Mouse (Mus musculus) layer of hippocampus, postnatal 14 days (tissue): ENCODE data around the gene Rinl. TPM values are rescaled to one million over a fixed set of nuclear protein-coding genes. Genes with fewer than 3 reads are reported as not detected.

ENCODE experiments used
- total RNA-seq, 2 experiments: library from RNA; stranded (reverse); gene quantifications; 2 replicates each; pipeline ENCODE4 v1.2.3; 2021

Gene Rinl
- total RNA-seq, 2 experiments from 2014 or later, result 2.9 to 3.3 TPM

Other genes starting within 250 kb of the Rinl start
- not detected for gene Sycn, start 248.1 kb upstream of the Rinl start, total RNA-seq
- gene Nccrp1, start 241.7 kb upstream of the Rinl start, total RNA-seq, result under 1 TPM; 0.33 to 0.62 TPM
- 10 to 100 TPM; 69.5 to 71.6 TPM for gene Samd4b, start 190.8 kb upstream of the Rinl start, total RNA-seq
- 10 to 100 TPM; 11.6 to 14.6 TPM for gene Pak4, start 190.8 kb upstream of the Rinl start, total RNA-seq
- gene Acp7, start 157.6 kb upstream of the Rinl start, total RNA-seq, result 1 to 10 TPM; 1.0 to 1.9 TPM
- gene Fbxo27, start 96.1 kb upstream of the Rinl start, total RNA-seq, result 10 to 100 TPM; 14.5 to 15.7 TPM
- gene Fbxo17, start 72.2 kb upstream of the Rinl start, total RNA-seq, result under 1 TPM; 0.88 to 0.97 TPM
- 10 to 100 TPM; 55.4 to 66.9 TPM for gene Mrps12, start 47.1 kb upstream of the Rinl start, total RNA-seq
- gene Sars2, start 47.0 kb upstream of the Rinl start, total RNA-seq, result 10 to 100 TPM; 14.4 to 15.0 TPM
- under 1 TPM in 1 of 2 experiments, not detected in 1; 0.41 TPM for gene Ccer2, start 32.8 kb upstream of the Rinl start, total RNA-seq
- gene Sirt2, start 22.2 kb upstream of the Rinl start, total RNA-seq, result 100 to 1,000 TPM; 325 to 336 TPM
- 10 to 100 TPM; 31.4 to 33.9 TPM for gene Nfkbib, start 21.5 kb upstream of the Rinl start, total RNA-seq
- gene Hnrnpl, start 19.6 kb downstream of the Rinl start, total RNA-seq, result 100 to 1,000 TPM; 379 to 416 TPM
- 10 to 100 TPM; 58.2 to 61.2 TPM for gene Ech1, start 36.2 kb downstream of the Rinl start, total RNA-seq
- gene Lgals4, start 44.9 kb downstream of the Rinl start, total RNA-seq, result 1 to 10 TPM; 3.9 to 4.2 TPM
- gene Lgals7, start 74.9 kb downstream of the Rinl start, total RNA-seq, result not detected
- gene Capn12, start 92.5 kb downstream of the Rinl start, total RNA-seq, result 1 to 10 TPM in 1 of 2 experiments, under 1 TPM in 1; 0.67 to 1.3 TPM
- 100 to 1,000 TPM; 123 to 132 TPM for gene Actn4, start 173.4 kb downstream of the Rinl start, total RNA-seq
- gene Eif3k, start 192.9 kb downstream of the Rinl start, total RNA-seq, result 100 to 1,000 TPM; 159 to 164 TPM
- 1 to 10 TPM; 2.7 to 4.1 TPM for gene Map4k1, start 193.1 kb downstream of the Rinl start, total RNA-seq